ENCODE assay signal across 20 mouse cellular contexts in genomic region chr16:23726562-23726961, GRCm38 (mm10).
DNase-seq lines count a peak whose midpoint lies in the region; ATAC-seq and TF ChIP-seq lines count a peak whose summit lies in the region.
"Had no signal": no experiment of that assay in that cellular context is flagged by ENCODE, and none has a peak within 500 bp of the region (broad histone marks: within the 10 kb centered on the region; RNA-seq: fewer than 3 reads in every experiment).

No protein-coding gene starts in this region.

- H3K4me3 ChIP-seq in forebrain, embryonic 14.5 days (ENCODE audit: low read depth, low read length), result no peak overlapping the region
- H3K4me3 ChIP-seq in forebrain, embryonic 12.5 days (replicated peaks), result no peak overlapping the region
- no peak overlapping the region for H3K4me3 ChIP-seq in forebrain, embryonic 16.5 days (replicated peaks; ENCODE audit: low read length)
- no peak overlapping the region for H3K4me3 ChIP-seq in limb, embryonic 10.5 days
- H3K4me3 ChIP-seq: embryonic facial prominence, embryonic 13.5 days; embryonic facial prominence, embryonic 15.5 days; erythroblast, embryonic 14.5 days had no signal

- H3K27me3 ChIP-seq in forebrain, embryonic 14.5 days (replicated peaks; ENCODE audit: control insufficient read depth, insufficient read depth, low read length), result no peaks in the 10 kb centered on the region
- H3K27me3 ChIP-seq in forebrain, embryonic 12.5 days, result no peaks in the 10 kb centered on the region
- H3K27me3 ChIP-seq in forebrain, embryonic 16.5 days (replicated peaks; ENCODE audit: control insufficient read depth, insufficient read depth, low read length), result no peaks in the 10 kb centered on the region
- no peaks in the 10 kb centered on the region for H3K27me3 ChIP-seq in limb, embryonic 10.5 days (ENCODE audit: low read depth, poor library complexity, severe bottlenecking)
- H3K27me3 ChIP-seq: embryonic facial prominence, embryonic 13.5 days; embryonic facial prominence, embryonic 15.5 days had no signal

- intact Hi-C loops in left cerebral cortex, postnatal 25 days (cut with DNase I), result no loop called here

- DNase-seq in forebrain, embryonic 14.5 days (ENCODE audit: low spot score), result peak; percentile 45
- DNase-seq in heart, adult 11 months, result peak; percentile 5
- DNase-seq in heart, adult 9 months (ENCODE audit: low spot score in 2 of 2), result no peak
- peak; percentile 50 for DNase-seq in brain, embryonic 14.5 days (ENCODE audit: low read depth)
- DNase-seq in limb, embryonic 10.5 days (ENCODE audit: low spot score), result no peak
- no peak for DNase-seq in left cerebral cortex, postnatal 25 days (ENCODE audit: low spot score in 2 of 2)
- DNase-seq: adrenal gland, adult 2 months; adrenal gland, postnatal 10 days; adrenal gland, postnatal 25 days; cerebellum, adult 11-12 months; cerebellum, adult 8-10 months; cerebellum, adult 9-11 months; cerebellum, postnatal 14 days; cerebellum, postnatal 36 days; embryo, embryonic 11 days had no signal

- no peak overlapping the region for H3K9ac ChIP-seq in forebrain, embryonic 14.5 days (ENCODE audit: low read length)
- no peak overlapping the region for H3K9ac ChIP-seq in forebrain, embryonic 12.5 days
- H3K9ac ChIP-seq in forebrain, embryonic 16.5 days (replicated peaks; ENCODE audit: low read depth, low read length), result no peak overlapping the region
- H3K9ac ChIP-seq: embryonic facial prominence, embryonic 13.5 days; embryonic facial prominence, embryonic 15.5 days had no signal

- H3K9me3 ChIP-seq in forebrain, embryonic 14.5 days (replicated peaks; ENCODE audit: control insufficient read depth, low read length), result no peaks in the 10 kb centered on the region
- H3K9me3 ChIP-seq in forebrain, embryonic 12.5 days, result no peaks in the 10 kb centered on the region
- no peaks in the 10 kb centered on the region for H3K9me3 ChIP-seq in forebrain, embryonic 16.5 days (ENCODE audit: control insufficient read depth, low read length)
- H3K9me3 ChIP-seq in limb, embryonic 10.5 days (replicated peaks), result no peaks in the 10 kb centered on the region
- H3K9me3 ChIP-seq: embryonic facial prominence, embryonic 13.5 days; embryonic facial prominence, embryonic 15.5 days had no signal

- no peaks in the 10 kb centered on the region for H3K4me1 ChIP-seq in forebrain, embryonic 14.5 days (ENCODE audit: control insufficient read depth, insufficient read depth, low read length)
- no peaks in the 10 kb centered on the region for H3K4me1 ChIP-seq in forebrain, embryonic 12.5 days
- H3K4me1 ChIP-seq in forebrain, embryonic 16.5 days (replicated peaks; ENCODE audit: control insufficient read depth, insufficient read depth, low read length), result no peaks in the 10 kb centered on the region
- H3K4me1 ChIP-seq in limb, embryonic 10.5 days, result no peaks in the 10 kb centered on the region
- H3K4me1 ChIP-seq: embryonic facial prominence, embryonic 13.5 days; embryonic facial prominence, embryonic 15.5 days had no signal

- no peak for TF ChIP-seq POLR2A in brain, embryonic 14.5 days (IDR thresholded peaks at IDR 0.05; ENCODE audit: borderline replicate concordance, extremely low read depth, insufficient read depth, insufficient read length, poor library complexity, severe bottlenecking)

- H3K27ac ChIP-seq in forebrain, embryonic 14.5 days (ENCODE audit: low read depth, low read length), result no peak overlapping the region
- H3K27ac ChIP-seq in forebrain, embryonic 12.5 days, result no peak overlapping the region
- peak overlapping the region; percentile 49; the same call in 1 of the 2 replicates for H3K27ac ChIP-seq in forebrain, embryonic 16.5 days (ENCODE audit: low read length)
- H3K27ac ChIP-seq in limb, embryonic 10.5 days, result no peak overlapping the region
- H3K27ac ChIP-seq: embryonic facial prominence, embryonic 13.5 days; embryonic facial prominence, embryonic 15.5 days had no signal

- no peak overlapping the region for H3K4me2 ChIP-seq in forebrain, embryonic 14.5 days (ENCODE audit: low read length)
- no peak overlapping the region for H3K4me2 ChIP-seq in forebrain, embryonic 12.5 days
- H3K4me2 ChIP-seq in forebrain, embryonic 16.5 days (ENCODE audit: low read length), result no peak overlapping the region
- H3K4me2 ChIP-seq: embryonic facial prominence, embryonic 13.5 days; embryonic facial prominence, embryonic 15.5 days had no signal

- WGBS in forebrain, embryonic 14.5 days, result 80% methylated on average over 4 of the region's 4 CpGs
- 73% methylated on average over 4 of the region's 4 CpGs for WGBS in forebrain, embryonic 12.5 days
- WGBS in forebrain, embryonic 16.5 days, result 76% methylated on average over 4 of the region's 4 CpGs
- 92% methylated on average over 4 of the region's 4 CpGs for WGBS in limb, embryonic 10.5 days

- peak; percentile 61 for ATAC-seq in forebrain, embryonic 14.5 days
- no peak for ATAC-seq in forebrain, embryonic 12.5 days (ENCODE audit: low FRiP score)
- peak; percentile 75 for ATAC-seq in forebrain, embryonic 16.5 days

- H3K36me3 ChIP-seq in forebrain, embryonic 14.5 days (ENCODE audit: control insufficient read depth, insufficient read depth, low read length), result no peaks in the 10 kb centered on the region
- H3K36me3 ChIP-seq in forebrain, embryonic 12.5 days (replicated peaks), result no peaks in the 10 kb centered on the region
- no peaks in the 10 kb centered on the region for H3K36me3 ChIP-seq in forebrain, embryonic 16.5 days (ENCODE audit: control insufficient read depth, insufficient read depth)
- H3K36me3 ChIP-seq in limb, embryonic 10.5 days, result no peaks in the 10 kb centered on the region
- H3K36me3 ChIP-seq: embryonic facial prominence, embryonic 13.5 days; embryonic facial prominence, embryonic 15.5 days had no signal

- no peak for TF ChIP-seq CTCF in brain, embryonic 14.5 days (IDR thresholded peaks at IDR 0.05; ENCODE audit: borderline replicate concordance, extremely low read depth, insufficient read depth, insufficient read length)

Comparison
In these comparisons a context has a peak if more than half of its experiments do, and no peak if none do; other contexts are left out.
1. DNase-seq: peak in forebrain, embryonic 14.5 days (single experiment), heart, adult 11 months (single experiment) and brain, embryonic 14.5 days (single experiment); none in heart, adult 9 months (0 of 2), limb, embryonic 10.5 days (single experiment) and left cerebral cortex, postnatal 25 days (0 of 2).